Mouse (Mus musculus) natural killer cell, adult 2 months (primary cell): ENCODE results near the gene Raph1.

ENCODE experiments used
- DNase-seq, 2 experiments: peaks; one replicate each; pipeline ENCODE4 v3.0.0; 2022; ENCODE audit warnings: low spot score in 2 of 2

Gene Raph1

GRCm38 (mm10) chr1:60432497-60432896 lies 134.4 kb downstream of the Raph1 start:
- no peak for DNase-seq
